Mouse (Mus musculus) limb, embryonic 10.5 days (tissue): Measurements from ENCODE around the gene Gm10024. TPM values are rescaled to one million over a fixed set of nuclear protein-coding genes. Genes with fewer than 3 reads are reported as not detected.
"Not testable (repeated sequence)": the region's sequence is repeated elsewhere in the genome, so short reads cannot be mapped to it uniquely, and the experiment has no call there.

Experiments used
- DNase-seq: peaks from one replicate; pipeline ENCODE4 v3.0.0-alpha.2; 2017; ENCODE audit warnings: low spot score
- H3K27ac ChIP-seq: fragments of 300-500 bp; sonication (generic); 2 replicates; pipeline ENCODE4 v1.5.1; 2016; ENCODE audit warnings: mild to moderate bottlenecking
- H3K27me3 ChIP-seq: fragments of 300-500 bp; sonication (generic); 2 replicates; pipeline ENCODE4 v1.6.1; 2016; ENCODE audit warnings: low read depth, mild to moderate bottlenecking; ENCODE audit not compliant: poor library complexity, severe bottlenecking
- H3K36me3 ChIP-seq: fragments of 300-500 bp; sonication (generic); 2 replicates; pipeline ENCODE4 v1.6.1; 2016; ENCODE audit warnings: mild to moderate bottlenecking, moderate library complexity
- H3K4me1 ChIP-seq: fragments of 300-500 bp; sonication (generic); 2 replicates; pipeline ENCODE4 v1.6.1; 2016
- H3K4me3 ChIP-seq: fragments of 300-500 bp; sonication (generic); 2 replicates; pipeline ENCODE4 v1.5.1; 2016; ENCODE audit warnings: mild to moderate bottlenecking, moderate library complexity
- H3K9me3 ChIP-seq: fragments of 300-500 bp; sonication (generic); replicated peaks from 2 replicates; pipeline ENCODE4 v1.6.1; 2016; ENCODE audit warnings: mild to moderate bottlenecking
- WGBS: fragments of 180-500 bp; shearing (Covaris S2); methylation state at CpG from one replicate; pipeline ENCODE4 v1.1.7; 2016; 5-methylcytosine and 5-hydroxymethylcytosine counted together
- polyA plus RNA-seq: library from polyadenylated mRNA; unstranded; fragments of >200 nt; fragmentation: Nextera tagmentation; extraction: Ambion mirVana; gene quantifications from 2 replicates; pipeline ENCODE4 v1.2.1, GENCODE M21; 2016

Gene Gm10024
- polyA plus RNA-seq, 1 experiment from 2014 or later = not detected

- peak overlapping the region; percentile 46; the same call in 1 of the 2 replicates for H3K27ac ChIP-seq
- not testable (repeated sequence) for H3K36me3 ChIP-seq, H3K27me3 ChIP-seq, H3K4me3 ChIP-seq, H3K9me3 ChIP-seq, DNase-seq
- WGBS = 82% methylated on average over 1 of the region's 1 CpGs
- H3K4me1 ChIP-seq = peaks cover 26% of the 10 kb centered on the region
Observed at GRCm38 (mm10) chr10:77750686-77751085, 39.4 kb downstream of the Gm10024 start.

- Histone ChIP-seq H3K4me1 (peaks cover 26% of the 10 kb centered on the region), H3K27ac (peak within 1 kb of the TSS; percentile 46)
- WGBS = 42% methylated on average over 1 of the region's 1 CpGs
- H3K27me3 ChIP-seq, DNase-seq, H3K36me3 ChIP-seq, H3K4me3 ChIP-seq, H3K9me3 ChIP-seq: not testable (repeated sequence)
Observed at GRCm38 (mm10) chr10:77751254-77751653, 40.0 kb downstream of the Gm10024 start, which contains the start of gene Gm9736. Gene Gm9736 (minus strand): TSS chr10:77751354.

- peaks cover 26% of the 10 kb centered on the region for H3K4me1 ChIP-seq
- not testable (repeated sequence) for H3K27ac ChIP-seq
- WGBS = 67% methylated on average over 3 of the region's 3 CpGs
Observed at GRCm38 (mm10) chr10:77752312-77752711, 41.1 kb downstream of the Gm10024 start.

GRCm38 (mm10) chr10:77753448-77753847 is 42.2 kb downstream of the Gm10024 start:
- Histone ChIP-seq H3K4me1 (peaks cover 26% of the 10 kb centered on the region), H3K27me3 (no peaks in the 10 kb centered on the region), H3K27ac (no peak overlapping the region), H3K36me3 (no peaks in the 10 kb centered on the region), H3K4me3 (no peak overlapping the region), H3K9me3 (no peaks in the 10 kb centered on the region)
- no peak for DNase-seq

More at GRCm38 (mm10) chr10:77752312-77752711, 41.1 kb downstream of the Gm10024 start:
- not testable (repeated sequence) for DNase-seq, H3K36me3 ChIP-seq, H3K4me3 ChIP-seq, H3K27me3 ChIP-seq, H3K9me3 ChIP-seq

GRCm38 (mm10) chr10:77759582-77759981 is 48.3 kb downstream of the Gm10024 start, which contains the start of gene Gm3233:
Gene Gm3233 (minus strand): TSS chr10:77759682.
- not testable (repeated sequence) for H3K27me3 ChIP-seq, H3K9me3 ChIP-seq, H3K36me3 ChIP-seq, H3K27ac ChIP-seq, DNase-seq, H3K4me3 ChIP-seq, H3K4me1 ChIP-seq
- WGBS = 100% methylated on average over 1 of the region's 1 CpGs

Other genes with a start within 250 kb of the Gm10024 start
- gene Fam207a, start 195.7 kb upstream of the Gm10024 start, polyA plus RNA-seq = 51.0 and 51.8 TPM in 2 replicates
- 0.75 and 0.85 TPM in 2 replicates for gene Itgb2, start 181.2 kb upstream of the Gm10024 start, polyA plus RNA-seq
- 64.0 and 73.7 TPM in 2 replicates for gene Pttg1ip, start 129.7 kb upstream of the Gm10024 start, polyA plus RNA-seq
- gene Sumo3, start 105.4 kb upstream of the Gm10024 start, polyA plus RNA-seq = 400 and 420 TPM in 2 replicates
- gene Gm49325, start 105.3 kb upstream of the Gm10024 start, polyA plus RNA-seq = 1.6 and 1.7 TPM in 2 replicates
- 98.4 and 104 TPM in 2 replicates for gene Ube2g2, start 89.2 kb upstream of the Gm10024 start, polyA plus RNA-seq
- 0.59 and 0.74 TPM in 2 replicates for gene Tspear, start 24.9 kb upstream of the Gm10024 start, polyA plus RNA-seq
- gene Gm19402, start 20.7 kb upstream of the Gm10024 start, polyA plus RNA-seq = not detected in 2 replicates
- gene Gm9508, start 14.2 kb upstream of the Gm10024 start, polyA plus RNA-seq = not detected in 2 replicates
- gene Gm10272, start 4.8 kb upstream of the Gm10024 start, polyA plus RNA-seq = not detected in 2 replicates
- gene Gm10142, start 4.3 kb downstream of the Gm10024 start, polyA plus RNA-seq = not detected in 2 replicates
- not detected in 2 replicates for gene Krtap12-1, start 9.1 kb downstream of the Gm10024 start, polyA plus RNA-seq
- gene Gm10100, start 15.0 kb downstream of the Gm10024 start, polyA plus RNA-seq = not detected in 2 replicates
- gene Gm18596, start 31.2 kb downstream of the Gm10024 start, polyA plus RNA-seq = not detected in 2 replicates
- not detected in 2 replicates for gene Gm9736, start 39.9 kb downstream of the Gm10024 start, polyA plus RNA-seq
- gene Gm3233, start 48.2 kb downstream of the Gm10024 start, polyA plus RNA-seq = not detected in 2 replicates
- gene Gm3238, start 59.9 kb downstream of the Gm10024 start, polyA plus RNA-seq = not detected in 2 replicates
- not detected in 2 replicates for gene Gm7138, start 65.5 kb downstream of the Gm10024 start, polyA plus RNA-seq
- gene Gm3250, start 71.1 kb downstream of the Gm10024 start, polyA plus RNA-seq = not detected in 2 replicates
- not detected in 2 replicates for gene Gm7137, start 76.7 kb downstream of the Gm10024 start, polyA plus RNA-seq
- not detected in 2 replicates for gene Gm9639, start 83.6 kb downstream of the Gm10024 start, polyA plus RNA-seq
- gene Gm19668, start 87.7 kb downstream of the Gm10024 start, polyA plus RNA-seq = not detected in 2 replicates
- gene Gm9507, start 100.4 kb downstream of the Gm10024 start, polyA plus RNA-seq = not detected in 2 replicates
- not detected in 2 replicates for gene Gm2696, start 103.2 kb downstream of the Gm10024 start, polyA plus RNA-seq
- not detected in 2 replicates for gene Krtap10-4, start 115.6 kb downstream of the Gm10024 start, polyA plus RNA-seq
- gene Krtap10-10, start 124.5 kb downstream of the Gm10024 start, polyA plus RNA-seq = not detected in 2 replicates
- gene Gm36176, start 135.3 kb downstream of the Gm10024 start, polyA plus RNA-seq = not detected in 2 replicates
- not detected in 2 replicates for gene Gm10318, start 141.4 kb downstream of the Gm10024 start, polyA plus RNA-seq
- not detected in 2 replicates for gene Gm3285, start 150.5 kb downstream of the Gm10024 start, polyA plus RNA-seq
- 1.5 and 1.7 TPM in 2 replicates for gene Lrrc3, start 191.1 kb downstream of the Gm10024 start, polyA plus RNA-seq